In the genomic region with DNA sequence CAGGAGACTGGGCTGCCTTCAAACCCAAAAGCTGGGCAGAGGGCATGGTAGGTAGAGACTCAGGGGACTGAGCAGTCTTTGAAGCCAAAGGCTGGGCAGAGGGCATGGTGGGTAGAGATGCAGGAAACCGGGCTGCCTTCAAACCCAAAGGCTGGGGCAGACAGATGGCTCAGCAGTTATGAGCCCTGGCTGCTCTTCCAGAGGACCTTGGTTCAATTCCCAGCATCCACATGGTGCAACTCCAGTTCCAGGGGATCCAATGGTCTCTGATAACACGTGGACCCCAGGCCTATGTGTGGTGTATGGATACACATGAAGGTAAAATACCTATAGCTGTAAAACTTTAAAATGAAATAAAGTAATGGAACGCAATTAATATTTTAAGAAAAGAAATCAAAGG, we compare ENCODE assay signal across 14 mouse cellular contexts.
DNase-seq lines count a peak whose midpoint lies in the region.
"Had no signal": no experiment of that assay in that cellular context is flagged by ENCODE, and none has a peak within 500 bp of the region (broad histone marks: within the 10 kb centered on the region; RNA-seq: fewer than 3 reads in every experiment).

No protein-coding gene starts in this region.

- peak; percentile 54 to 73 for DNase-seq in cerebellum, postnatal 10 days
- DNase-seq in cerebellum, postnatal 36 days = no peak
- peak; percentile 40 to 46 for DNase-seq in cerebellum, postnatal 14 days
- DNase-seq in cerebellum, postnatal 25 days = no peak
- DNase-seq: adrenal gland, adult 2 months; adrenal gland, adult 8-10 months; adrenal gland, postnatal 10 days; adrenal gland, postnatal 14 days; adrenal gland, postnatal 25 days; adrenal gland, postnatal 36 days; B cell, adult 2 months; cerebellum, adult 11 months; cerebellum, adult 11-12 months; cerebellum, adult 18-20 months had no signal

Comparison
In these comparisons a context has a peak if more than half of its experiments do, and no peak if none do; other contexts are left out.
1. DNase-seq: peak in cerebellum, postnatal 10 days (2 of 2) and cerebellum, postnatal 14 days (2 of 2); none in cerebellum, postnatal 36 days (0 of 2) and cerebellum, postnatal 25 days (0 of 2).